Mouse (Mus musculus) heart, embryonic 16.5 days (tissue): ENCODE measurements around the gene Mfsd4b4. TPM values are rescaled to one million over a fixed set of nuclear protein-coding genes. Genes with fewer than 3 reads are reported as not detected.
A peak's percentile ranks its signal among the peaks of the same experiment; 100 is the strongest.

ENCODE experiments used
- ATAC-seq: fragments of 200-750 bp; cut with Nextera tagmentation; replicated peaks from 2 replicates; pipeline ENCODE4 v1.8.0; 2017; ENCODE audit warnings: moderate number of reproducible peaks; ENCODE audit not compliant: insufficient read depth, low FRiP score; ENCODE audit errors: extremely low read depth
- H3K27ac ChIP-seq: fragments of 300-500 bp; sonication (generic); 2 replicates; pipeline ENCODE4 v1.5.1; 2014; ENCODE audit warnings: mild to moderate bottlenecking, low read length, control low read depth, moderate library complexity
- H3K27me3 ChIP-seq: fragments of 300-500 bp; sonication (generic); 2 replicates; pipeline ENCODE4 v1.6.1; 2014; ENCODE audit warnings: low read length, mixed read lengths; ENCODE audit not compliant: control insufficient read depth, insufficient read depth
- H3K36me3 ChIP-seq: fragments of 300-500 bp; sonication (generic); 2 replicates; pipeline ENCODE4 v1.6.1; 2014; ENCODE audit not compliant: control insufficient read depth, insufficient read depth
- H3K4me1 ChIP-seq: fragments of 300-500 bp; sonication (generic); 2 replicates; pipeline ENCODE4 v1.6.1; 2014; ENCODE audit warnings: low read length, mixed read lengths; ENCODE audit not compliant: control insufficient read depth, insufficient read depth
- H3K4me2 ChIP-seq: fragments of 300-500 bp; sonication (generic); 2 replicates; pipeline ENCODE4 v1.6.1; 2014; ENCODE audit warnings: low read depth, mild to moderate bottlenecking, control low read depth, low read length
- H3K4me3 ChIP-seq: fragments of 300-500 bp; sonication (generic); 2 replicates; pipeline ENCODE4 v1.5.1; 2014; ENCODE audit warnings: mild to moderate bottlenecking, control low read depth, low read length
- H3K9ac ChIP-seq: fragments of 300-500 bp; sonication (generic); 2 replicates; pipeline ENCODE4 v1.6.1; 2014; ENCODE audit warnings: low read length, control low read depth
- H3K9me3 ChIP-seq: fragments of 300-500 bp; sonication (generic); replicated peaks from 2 replicates; pipeline ENCODE4 v1.6.1; 2016; ENCODE audit warnings: low read length; ENCODE audit not compliant: control insufficient read depth
- WGBS: fragments of 180-500 bp; shearing (Covaris S2); extraction: QIAGEN DNeasy Blood & Tissue Kit; methylation state at CpG from one replicate; pipeline ENCODE4 v1.1.7; 2014; 5-methylcytosine and 5-hydroxymethylcytosine counted together
- polyA plus RNA-seq: library from polyadenylated mRNA; unstranded; fragments of >200 nt; fragmentation: Nextera tagmentation; extraction: Ambion mirVana; gene quantifications from 2 replicates; pipeline ENCODE4 v1.2.1, GENCODE M21; 2015

Mfsd4b4 gene
- polyA plus RNA-seq, 1 experiment from 2014 or later: 4.4 TPM

- Histone ChIP-seq H3K4me3 (no peak overlapping the region), H3K4me2 (no peak overlapping the region), H3K27ac (no peak overlapping the region), H3K4me1 (peaks cover 8% of the 10 kb centered on the region), H3K9ac (no peak overlapping the region), H3K27me3 (no peaks in the 10 kb centered on the region), H3K36me3 (0 out of 2 replicates have a peak, but pooled peaks cover under 1% of the 10 kb centered on the region), H3K9me3 (no peaks in the 10 kb centered on the region)
- no peak for ATAC-seq
- WGBS: 85% methylated on average over 5 of the region's 5 CpGs
These were observed 2.5 kb downstream of the Mfsd4b4 start for GRCm38 (mm10) chr10:39896503-39896902.

DNA sequence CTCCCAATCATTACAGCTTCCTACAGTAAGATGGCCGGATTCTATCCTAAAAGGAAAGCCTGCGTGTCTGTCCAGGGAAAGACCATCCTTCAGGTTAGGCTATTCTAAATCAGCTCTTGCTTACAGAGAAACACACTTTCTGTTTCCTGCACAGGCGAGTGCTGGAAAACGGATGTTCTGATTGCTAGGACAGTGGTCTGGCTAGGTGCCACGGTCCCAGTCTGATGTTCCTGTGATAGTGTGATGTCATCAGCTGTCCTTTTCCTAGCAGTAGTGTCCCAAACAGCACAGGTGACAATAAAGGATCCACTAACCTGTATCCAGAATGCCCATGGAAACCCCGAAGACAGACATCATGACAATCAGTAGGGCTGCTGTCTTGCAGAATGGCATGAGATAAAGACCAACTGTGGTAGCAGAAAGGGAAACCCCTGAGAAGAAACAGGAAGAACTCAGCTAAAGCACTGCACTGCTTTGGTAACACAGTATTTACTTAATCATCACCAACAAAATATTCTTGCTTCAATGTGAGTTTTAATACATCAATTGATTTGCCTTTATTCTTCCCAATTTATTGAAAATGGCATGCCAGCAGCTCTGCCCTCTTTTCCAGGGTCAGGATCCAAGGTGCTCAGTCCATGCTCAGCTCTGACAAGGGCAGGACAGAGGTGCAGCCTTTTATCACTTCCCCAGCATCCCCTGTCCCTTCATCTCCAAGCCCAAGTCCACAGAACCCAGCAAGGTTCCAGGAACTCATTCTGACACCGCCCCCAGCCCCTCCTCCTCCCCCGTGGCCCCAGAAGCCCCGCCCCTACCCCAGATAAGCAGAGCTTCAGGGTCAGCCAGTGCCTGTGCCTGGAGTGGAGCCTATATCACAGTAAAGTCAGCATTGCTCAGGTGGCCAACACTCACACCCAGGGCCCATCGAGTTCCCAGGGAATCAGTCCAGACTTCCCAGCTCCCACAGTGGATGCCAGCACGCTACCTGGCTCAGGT, 5.0 kb downstream of the Mfsd4b4 start:
- H3K4me1 ChIP-seq: peaks cover 5% of the 10 kb centered on the region
- H3K9me3 ChIP-seq: no peaks in the 10 kb centered on the region
- H3K4me3 ChIP-seq: no peak overlapping the region
- 0 out of 2 replicates have a peak, but pooled peaks cover 3% of the 10 kb centered on the region for H3K36me3 ChIP-seq
- 0 out of 2 replicates have a peak, but pooled peaks have one; percentile 41 for ATAC-seq
- no peak overlapping the region for H3K9ac ChIP-seq
- 61% methylated on average over 11 of the region's 11 CpGs for WGBS
- H3K4me2 ChIP-seq: no peak overlapping the region
- no peaks in the 10 kb centered on the region for H3K27me3 ChIP-seq
- peak overlapping the region; percentile 35; the same call in 1 of the 2 replicates for H3K27ac ChIP-seq

GRCm38 (mm10) chr10:39888621-39889020, 10.4 kb downstream of the Mfsd4b4 start:
- H3K27ac ChIP-seq: no peak overlapping the region
- H3K4me2 ChIP-seq: no peak overlapping the region
- no peak overlapping the region for H3K4me3 ChIP-seq
- ATAC-seq: no peak
- no peak overlapping the region for H3K9ac ChIP-seq
- no peaks in the 10 kb centered on the region for H3K9me3 ChIP-seq
- H3K36me3 ChIP-seq: 0 out of 2 replicates have a peak, but pooled peaks cover 3% of the 10 kb centered on the region
- WGBS: 54% methylated on average over 3 of the region's 3 CpGs
- H3K4me1 ChIP-seq: no peaks in the 10 kb centered on the region
- H3K27me3 ChIP-seq: no peaks in the 10 kb centered on the region

GRCm38 (mm10) chr10:39865509-39865908, 33.5 kb downstream of the Mfsd4b4 start:
- no peaks in the 10 kb centered on the region for H3K4me1 ChIP-seq
- WGBS: 45% methylated on average over 2 of the region's 2 CpGs
- no peak for ATAC-seq
- no peaks in the 10 kb centered on the region for H3K9me3 ChIP-seq
- no peaks in the 10 kb centered on the region for H3K27me3 ChIP-seq
- H3K9ac ChIP-seq: no peak overlapping the region
- H3K4me3 ChIP-seq: no peak overlapping the region
- H3K36me3 ChIP-seq: peaks cover 26% of the 10 kb centered on the region
- no peak overlapping the region for H3K4me2 ChIP-seq
- no peak overlapping the region for H3K27ac ChIP-seq

- Histone ChIP-seq H3K9ac (no peak overlapping the region), H3K36me3 (peaks cover 17% of the 10 kb centered on the region), H3K27me3 (no peaks in the 10 kb centered on the region), H3K4me2 (no peak overlapping the region), H3K4me1 (no peaks in the 10 kb centered on the region), H3K9me3 (no peaks in the 10 kb centered on the region), H3K4me3 (no peak overlapping the region), H3K27ac (no peak overlapping the region)
- ATAC-seq: no peak
- WGBS: 84% methylated on average over 1 of the region's 1 CpGs
These were observed 56.4 kb downstream of the Mfsd4b4 start for GRCm38 (mm10) chr10:39842621-39843020.

Other genes starting within 250 kb of the Mfsd4b4 start
- gene Rev3l, start 167.1 kb downstream of the Mfsd4b4 start, polyA plus RNA-seq: 8.4 and 9.3 TPM in 2 replicates
- 0.12 TPM in 1 of 2 replicates, not detected in the other for gene Mfsd4b2, start 27.7 kb upstream of the Mfsd4b4 start, polyA plus RNA-seq
- 1.3 and 1.6 TPM in 2 replicates for gene Mfsd4b3, start 60.9 kb upstream of the Mfsd4b4 start, polyA plus RNA-seq
- gene Mfsd4b5, start 87.4 kb upstream of the Mfsd4b4 start, polyA plus RNA-seq: 0.05 TPM in 2 replicates
- gene Mfsd4b1, start 126.0 kb upstream of the Mfsd4b4 start, polyA plus RNA-seq: 0.76 and 1.3 TPM in 2 replicates
- 20.1 and 23.3 TPM in 2 replicates for gene Slc16a10, start 243.0 kb upstream of the Mfsd4b4 start, polyA plus RNA-seq